Mouse (Mus musculus) heart, embryonic 10.5 days (tissue): ENCODE data around the gene Fam71a. TPM values are rescaled to one million over a fixed set of nuclear protein-coding genes. Genes with fewer than 3 reads are reported as not detected.
A peak's percentile ranks its signal among the peaks of the same experiment; 100 is the strongest.

Experiments used
- DNase-seq: peaks from one replicate; pipeline ENCODE4 v3.0.0-alpha.2; 2017; ENCODE audit warnings: low spot score
- H3K27ac ChIP-seq: fragments of 300-500 bp; sonication (generic); 2 replicates; pipeline ENCODE4 v1.5.1; 2016; ENCODE audit warnings: mild to moderate bottlenecking
- H3K27me3 ChIP-seq: fragments of 300-500 bp; sonication (generic); 2 replicates; pipeline ENCODE4 v1.6.1; 2016; ENCODE audit warnings: mild to moderate bottlenecking; ENCODE audit not compliant: poor library complexity, insufficient read depth, severe bottlenecking
- H3K36me3 ChIP-seq: fragments of 300-500 bp; sonication (generic); 2 replicates; pipeline ENCODE4 v1.6.1; 2016; ENCODE audit warnings: mild to moderate bottlenecking, moderate library complexity
- H3K4me1 ChIP-seq: fragments of 300-500 bp; sonication (generic); 2 replicates; pipeline ENCODE4 v1.6.1; 2016; ENCODE audit warnings: mild to moderate bottlenecking
- H3K4me3 ChIP-seq: fragments of 300-500 bp; sonication (generic); 2 replicates; pipeline ENCODE4 v1.5.1; 2016; ENCODE audit warnings: mild to moderate bottlenecking, moderate library complexity
- H3K9me3 ChIP-seq: fragments of 300-500 bp; sonication (generic); 2 replicates; pipeline ENCODE4 v1.6.1; 2016; ENCODE audit warnings: mild to moderate bottlenecking, moderate library complexity
- WGBS: fragments of 180-500 bp; shearing (Covaris S2); methylation state at CpG from one replicate; pipeline ENCODE4 v1.1.7; 2016; 5-methylcytosine and 5-hydroxymethylcytosine counted together
- polyA plus RNA-seq: library from polyadenylated mRNA; unstranded; fragments of >200 nt; fragmentation: Nextera tagmentation; extraction: Ambion mirVana; gene quantifications from 2 replicates; pipeline ENCODE4 v1.2.1, GENCODE M21; 2016

Gene Fam71a
- not detected in 2 replicates for polyA plus RNA-seq

DNA sequence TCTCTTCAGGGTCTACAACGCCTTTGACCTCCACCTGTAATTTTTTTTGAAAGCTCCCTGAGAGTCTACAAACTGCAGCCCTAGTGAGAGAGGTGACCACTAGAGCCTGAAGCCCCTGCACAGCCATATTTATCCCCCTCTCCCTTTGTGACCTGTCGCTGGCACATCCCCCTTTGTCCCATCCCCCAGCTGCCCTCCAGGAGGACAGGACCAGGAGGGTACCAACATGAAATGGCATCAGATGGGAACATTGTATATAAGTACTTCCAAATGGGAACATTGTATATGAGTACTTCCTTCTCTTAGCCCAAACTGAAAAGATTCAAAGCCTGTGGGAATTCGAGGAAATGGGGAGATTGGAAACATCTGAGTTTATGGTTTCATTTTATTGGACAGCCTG, at the start of gene Fam71a:
Gene Fam71a (minus strand): TSS at position 101 of the 400 bp plus-strand sequence.
- 82% methylated on average over 3 of the region's 3 CpGs for WGBS
- Histone ChIP-seq H3K4me3 (no peak within 1 kb of the TSS), H3K27me3 (no peaks in the 10 kb centered on the region)

GRCm38 (mm10) chr1:191211096-191211495, 46.5 kb upstream of the Fam71a start:
- DNase-seq: no peak
- Histone ChIP-seq H3K4me1 (peaks cover 2% of the 10 kb centered on the region), H3K27ac (no peak overlapping the region), H3K27me3 (peaks cover 3% of the 10 kb centered on the region; the same call in 1 of the 2 replicates), H3K9me3 (no peaks in the 10 kb centered on the region), H3K36me3 (no peaks in the 10 kb centered on the region), H3K4me3 (no peak overlapping the region)
- 43% methylated on average over 2 of the region's 2 CpGs for WGBS

More for the DNA sequence above, at the start of gene Fam71a:
- Histone ChIP-seq H3K36me3 (no peaks in the 10 kb centered on the region; the same call in 1 of the 2 replicates), H3K9me3 (no peaks in the 10 kb centered on the region), H3K27ac (no peak within 1 kb of the TSS), H3K4me1 (peaks cover 3% of the 10 kb centered on the region; the same call in 1 of the 2 replicates)
- no peak for DNase-seq

GRCm38 (mm10) chr1:191205791-191206190, 41.2 kb upstream of the Fam71a start:
- 63% methylated on average over 5 of the region's 5 CpGs for WGBS
- Histone ChIP-seq H3K27ac (no peak overlapping the region), H3K9me3 (no peaks in the 10 kb centered on the region), H3K4me3 (no peak overlapping the region), H3K4me1 (peaks cover 3% of the 10 kb centered on the region; the same call in 1 of the 2 replicates), H3K36me3 (no peaks in the 10 kb centered on the region), H3K27me3 (0 out of 2 replicates have a peak, but pooled peaks cover 9% of the 10 kb centered on the region)
- DNase-seq: no peak

- 69% methylated on average over 5 of the region's 5 CpGs for WGBS
- H3K9me3 ChIP-seq: 0 out of 2 replicates have a peak, but pooled peaks cover 3% of the 10 kb centered on the region
- H3K27me3 ChIP-seq: 0 out of 2 replicates have a peak, but pooled peaks cover 9% of the 10 kb centered on the region
- H3K27ac ChIP-seq: no peak overlapping the region
- H3K36me3 ChIP-seq: no peaks in the 10 kb centered on the region
- H3K4me3 ChIP-seq: no peak overlapping the region
- peaks cover 3% of the 10 kb centered on the region; the same call in 1 of the 2 replicates for H3K4me1 ChIP-seq
- no peak for DNase-seq
Measured at GRCm38 (mm10) chr1:191204876-191205275, 40.3 kb upstream of the Fam71a start.

GRCm38 (mm10) chr1:191203496-191203895, 38.9 kb upstream of the Fam71a start:
- Histone ChIP-seq H3K9me3 (0 out of 2 replicates have a peak, but pooled peaks cover 3% of the 10 kb centered on the region), H3K36me3 (no peaks in the 10 kb centered on the region), H3K4me3 (no peak overlapping the region), H3K27ac (no peak overlapping the region), H3K4me1 (peaks cover 3% of the 10 kb centered on the region; the same call in 1 of the 2 replicates), H3K27me3 (0 out of 2 replicates have a peak, but pooled peaks cover 9% of the 10 kb centered on the region)
- DNase-seq: no peak
- WGBS: 72% methylated on average over 2 of the region's 2 CpGs

DNA sequence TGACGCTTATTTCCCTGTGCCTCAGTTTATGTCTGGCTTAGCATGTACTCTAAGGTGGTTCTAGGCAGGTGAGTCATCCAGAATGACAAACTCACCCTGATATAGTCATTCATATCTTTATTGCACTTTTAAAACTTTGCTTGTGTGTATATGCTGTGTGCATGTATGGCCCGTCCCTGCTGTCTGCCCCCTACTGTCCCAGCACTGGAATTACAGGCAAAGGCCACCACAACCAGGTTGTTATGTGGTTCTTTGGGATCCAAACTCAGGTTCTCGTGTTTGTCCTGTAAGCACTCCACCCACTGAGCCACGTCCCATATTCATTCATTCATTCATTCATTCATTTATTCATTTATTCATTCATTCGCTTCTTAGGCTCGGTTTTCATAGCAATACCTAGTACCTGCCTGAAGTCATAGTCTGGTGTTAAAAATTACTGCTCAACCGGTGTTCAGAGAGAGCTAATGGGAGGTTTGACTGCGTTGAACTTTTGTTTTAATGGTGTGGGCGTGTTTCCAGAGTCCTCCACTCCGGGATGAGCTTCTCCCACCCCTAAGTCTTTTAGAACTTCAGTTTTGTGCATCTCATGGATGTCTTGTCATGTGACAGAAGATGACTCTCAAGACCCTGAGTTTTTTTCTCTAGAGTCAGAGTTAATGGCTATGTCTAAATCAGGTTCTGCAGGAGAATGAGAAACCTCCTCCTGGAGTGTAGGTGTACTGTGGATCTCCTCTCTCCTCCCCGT, 37.8 kb upstream of the Fam71a start:
- WGBS: 73% methylated on average over 11 of the region's 11 CpGs
- Histone ChIP-seq H3K4me1 (peaks cover 3% of the 10 kb centered on the region; the same call in 1 of the 2 replicates), H3K36me3 (no peaks in the 10 kb centered on the region), H3K27ac (no peak overlapping the region), H3K27me3 (0 out of 2 replicates have a peak, but pooled peaks cover 9% of the 10 kb centered on the region), H3K4me3 (no peak overlapping the region), H3K9me3 (0 out of 2 replicates have a peak, but pooled peaks cover 3% of the 10 kb centered on the region)
- DNase-seq: no peak

GRCm38 (mm10) chr1:191200816-191201602, 36.4 kb upstream of the Fam71a start:
- Histone ChIP-seq H3K4me3 (no peak overlapping the region), H3K36me3 (no peaks in the 10 kb centered on the region), H3K9me3 (0 out of 2 replicates have a peak, but pooled peaks cover 3% of the 10 kb centered on the region), H3K27me3 (0 out of 2 replicates have a peak, but pooled peaks cover 9% of the 10 kb centered on the region), H3K4me1 (peaks cover 3% of the 10 kb centered on the region; the same call in 1 of the 2 replicates), H3K27ac (no peak overlapping the region)
- peak; percentile 54 for DNase-seq
- 84% methylated on average over 9 of the region's 9 CpGs for WGBS

DNA sequence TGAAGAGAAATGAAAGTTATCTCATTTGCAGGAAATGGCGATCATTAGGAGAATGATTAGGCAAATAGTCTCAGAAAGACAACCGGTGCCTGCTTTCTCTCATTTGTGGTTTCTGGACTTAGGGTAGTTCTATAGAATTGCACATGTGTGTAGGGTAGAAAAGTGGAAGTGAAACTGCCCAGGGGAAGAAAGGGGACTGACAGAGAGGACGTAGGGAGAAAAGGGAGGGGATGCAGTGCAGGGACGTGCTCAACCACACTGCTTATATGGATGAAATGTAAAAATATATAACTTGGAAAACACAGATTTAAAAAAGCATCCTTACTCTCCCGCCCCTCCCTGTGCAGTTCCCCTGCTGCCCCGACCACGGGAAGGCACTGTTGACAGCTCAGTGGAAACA, 33.3 kb upstream of the Fam71a start:
- Histone ChIP-seq H3K9me3 (0 out of 2 replicates have a peak, but pooled peaks cover 3% of the 10 kb centered on the region), H3K27me3 (peaks cover 5% of the 10 kb centered on the region; the same call in 1 of the 2 replicates), H3K4me1 (no peaks in the 10 kb centered on the region), H3K4me3 (no peak overlapping the region), H3K27ac (no peak overlapping the region), H3K36me3 (no peaks in the 10 kb centered on the region)
- DNase-seq: no peak
- WGBS: 58% methylated on average over 7 of the region's 7 CpGs

GRCm38 (mm10) chr1:191196016-191196415, 31.4 kb upstream of the Fam71a start:
- Histone ChIP-seq H3K27me3 (peaks cover 19% of the 10 kb centered on the region), H3K27ac (no peak overlapping the region), H3K9me3 (0 out of 2 replicates have a peak, but pooled peaks cover 3% of the 10 kb centered on the region), H3K4me1 (no peaks in the 10 kb centered on the region), H3K36me3 (no peaks in the 10 kb centered on the region), H3K4me3 (no peak overlapping the region)
- WGBS: 84% methylated on average over 6 of the region's 6 CpGs
- peak; percentile 60 for DNase-seq

DNA sequence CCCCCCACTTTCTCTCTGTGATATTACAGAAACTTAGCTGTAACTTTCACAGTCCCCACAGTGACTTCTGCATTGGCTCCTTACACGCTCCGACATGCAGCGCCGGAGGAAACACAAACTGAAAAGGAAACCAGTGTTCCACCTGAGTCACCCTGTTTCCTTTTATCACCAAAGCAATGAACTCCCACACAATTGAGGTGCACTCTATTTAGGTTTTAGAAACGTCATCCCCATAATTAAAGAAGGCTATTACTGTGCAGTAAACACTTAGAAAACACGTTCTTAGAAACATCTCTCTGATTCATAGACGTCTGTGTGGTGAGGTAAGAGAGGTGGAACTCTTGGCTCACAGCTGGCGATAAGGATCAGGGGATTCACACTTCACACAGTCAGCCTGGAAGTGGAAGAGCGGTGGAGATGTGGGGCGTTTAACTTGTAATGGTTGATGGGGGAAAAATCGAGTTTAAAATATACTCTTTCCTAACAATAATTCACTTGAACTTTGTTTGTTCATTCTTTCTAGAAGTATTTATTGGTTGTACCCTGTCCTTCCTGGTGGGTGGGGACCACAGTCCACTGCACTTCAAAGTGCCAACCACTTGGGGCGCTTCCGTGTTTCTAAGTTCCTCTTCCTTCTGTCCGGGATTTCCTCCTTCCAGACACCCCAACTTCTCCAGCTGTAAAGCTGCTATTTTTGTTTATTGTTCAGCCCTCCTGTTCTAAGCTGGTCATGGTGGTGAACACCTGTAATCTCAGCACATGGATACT, 29.2 kb upstream of the Fam71a start:
- H3K27me3 ChIP-seq: peaks cover 33% of the 10 kb centered on the region
- no peak overlapping the region for H3K4me3 ChIP-seq
- peak; percentile 73 for DNase-seq
- H3K27ac ChIP-seq: no peak overlapping the region
- no peaks in the 10 kb centered on the region for H3K9me3 ChIP-seq
- peaks cover 6% of the 10 kb centered on the region; the same call in 1 of the 2 replicates for H3K4me1 ChIP-seq
- 40% methylated on average over 14 of the region's 14 CpGs for WGBS
- H3K36me3 ChIP-seq: no peaks in the 10 kb centered on the region

DNA sequence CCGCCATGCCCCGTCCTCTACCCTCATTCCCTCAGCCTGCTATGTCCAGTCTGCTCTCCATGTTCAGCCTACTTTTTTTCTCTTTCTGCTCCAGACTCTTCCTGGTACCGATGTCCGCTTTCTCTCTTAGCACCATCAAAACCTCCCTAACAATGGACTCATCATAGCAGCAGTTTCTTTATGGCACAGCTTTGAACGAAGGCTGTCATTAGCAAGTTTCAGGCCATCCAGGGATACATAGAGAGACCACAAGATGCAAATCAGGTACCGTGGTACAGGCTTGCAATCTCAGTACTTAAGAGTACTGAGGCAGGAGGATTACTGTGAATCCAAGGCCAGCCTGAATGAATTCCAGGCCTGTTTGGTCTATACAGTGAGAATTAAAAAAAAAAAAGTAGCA, 28.1 kb upstream of the Fam71a start:
- H3K36me3 ChIP-seq: no peaks in the 10 kb centered on the region
- H3K27me3 ChIP-seq: peaks cover 43% of the 10 kb centered on the region
- no peak overlapping the region for H3K4me3 ChIP-seq
- no peak overlapping the region for H3K27ac ChIP-seq
- DNase-seq: no peak
- WGBS: 82% methylated on average over 6 of the region's 6 CpGs
- H3K9me3 ChIP-seq: no peaks in the 10 kb centered on the region
- H3K4me1 ChIP-seq: peaks cover 6% of the 10 kb centered on the region; the same call in 1 of the 2 replicates

DNA sequence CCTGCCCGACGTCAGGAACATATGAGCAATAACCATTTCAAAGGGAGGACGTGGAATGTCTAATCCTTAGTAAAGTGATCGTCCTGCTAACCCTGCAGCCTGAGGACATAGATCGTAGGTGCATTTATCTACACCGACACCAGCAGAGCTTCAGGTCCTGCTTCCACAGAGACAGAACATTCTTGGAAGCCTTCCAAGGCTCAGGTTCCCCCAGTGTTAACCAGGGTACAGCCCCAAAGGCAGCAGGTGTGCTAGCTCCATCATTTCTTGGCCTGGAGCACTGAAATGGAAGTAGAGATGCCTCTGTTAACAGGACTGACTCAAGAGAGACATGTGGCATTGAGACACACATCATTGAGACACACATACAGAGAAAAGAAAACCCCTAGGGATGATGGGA, 27.6 kb upstream of the Fam71a start:
- Histone ChIP-seq H3K27me3 (peaks cover 47% of the 10 kb centered on the region), H3K27ac (no peak overlapping the region), H3K4me1 (peaks cover 6% of the 10 kb centered on the region; the same call in 1 of the 2 replicates), H3K36me3 (no peaks in the 10 kb centered on the region), H3K9me3 (no peaks in the 10 kb centered on the region), H3K4me3 (no peak overlapping the region)
- DNase-seq: peak; percentile 60
- WGBS: 76% methylated on average over 6 of the region's 6 CpGs
